Comparison of ENCODE assay signal across 27 mouse cellular contexts in the genomic region with DNA sequence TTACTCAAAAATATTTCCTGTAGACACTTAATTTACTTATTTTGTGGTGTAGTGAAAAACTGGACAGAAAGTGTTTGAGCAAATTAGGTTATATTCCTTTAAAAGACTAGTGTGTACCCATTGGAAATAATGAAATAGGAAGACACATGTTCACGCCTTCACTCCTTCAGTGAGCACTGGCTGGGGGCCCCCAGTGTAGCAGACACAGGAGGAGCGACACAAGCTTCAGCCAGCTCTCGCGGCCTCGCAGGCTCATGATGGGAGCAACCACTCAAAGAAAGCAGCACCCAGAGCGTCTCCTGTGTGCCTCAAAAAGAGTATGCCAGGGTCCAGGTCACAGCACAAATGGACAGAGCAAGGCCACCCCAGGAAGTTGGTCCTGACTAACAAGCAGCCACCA. TPM values are rescaled to one million over a fixed set of nuclear protein-coding genes. Genes with fewer than 3 reads are reported as not detected.
DNase-seq lines count a peak whose midpoint lies in the region; ATAC-seq and TF ChIP-seq lines count a peak whose summit lies in the region.
"Had no signal": no experiment of that assay in that cellular context is flagged by ENCODE, and none has a peak within 500 bp of the region (broad histone marks: within the 10 kb centered on the region; RNA-seq: fewer than 3 reads in every experiment).

No protein-coding gene starts in this region.

- H3K4me3 ChIP-seq in cerebellum, adult 2 months (replicated peaks; ENCODE audit: insufficient read depth, low read depth, low read length), result no peak overlapping the region
- H3K4me3 ChIP-seq in hindbrain, embryonic 10.5 days, result no peak overlapping the region
- no peak overlapping the region for H3K4me3 ChIP-seq in hindbrain, embryonic 11.5 days (ENCODE audit: low read depth, low read length)
- no peak overlapping the region for H3K4me3 ChIP-seq in layer of hippocampus, adult 2 months
- no peak overlapping the region for H3K4me3 ChIP-seq in midbrain, embryonic 11.5 days (ENCODE audit: low read depth, low read length)
- no peak overlapping the region for H3K4me3 ChIP-seq in midbrain, embryonic 10.5 days
- H3K4me3 ChIP-seq: embryonic facial prominence, embryonic 13.5 days; embryonic facial prominence, embryonic 15.5 days; erythroblast, embryonic 14.5 days; forebrain, embryonic 12.5 days had no signal

- 0 out of 2 replicates have a peak overlapping the region, but pooled peaks have one; percentile 44 for H3K27ac ChIP-seq in cerebellum, adult 2 months (ENCODE audit: insufficient read depth, low read length)
- peak overlapping the region; percentile 31; the same call in 1 of the 2 replicates for H3K27ac ChIP-seq in hindbrain, embryonic 10.5 days
- H3K27ac ChIP-seq in hindbrain, embryonic 11.5 days (ENCODE audit: low read depth, low read length), result no peak overlapping the region
- H3K27ac ChIP-seq in layer of hippocampus, adult 2 months, result peak overlapping the region; percentile 61
- no peak overlapping the region for H3K27ac ChIP-seq in midbrain, embryonic 11.5 days (ENCODE audit: low read depth, low read length)
- H3K27ac ChIP-seq in midbrain, embryonic 10.5 days (replicated peaks), result no peak overlapping the region
- H3K27ac ChIP-seq: embryonic facial prominence, embryonic 13.5 days; embryonic facial prominence, embryonic 15.5 days; forebrain, embryonic 12.5 days had no signal

- no peak for TF ChIP-seq CTCF in cerebellum, adult 2 months (IDR thresholded peaks at IDR 0.05; ENCODE audit: borderline replicate concordance, insufficient read depth, low read depth, low read length)
- no peak for TF ChIP-seq CTCF in layer of hippocampus, adult 2 months (conservative IDR thresholded peaks at IDR 0.05)

- H3K27me3 ChIP-seq in cerebellum, adult 2 months (ENCODE audit: control insufficient read depth, insufficient read depth, low read length), result no peaks in the 10 kb centered on the region
- no peaks in the 10 kb centered on the region for H3K27me3 ChIP-seq in hindbrain, embryonic 10.5 days (ENCODE audit: insufficient read depth, poor library complexity, severe bottlenecking)
- H3K27me3 ChIP-seq in hindbrain, embryonic 11.5 days (ENCODE audit: control insufficient read depth, insufficient read depth, low read length), result no peaks in the 10 kb centered on the region
- no peaks in the 10 kb centered on the region for H3K27me3 ChIP-seq in midbrain, embryonic 11.5 days (ENCODE audit: control insufficient read depth, insufficient read depth, low read length)
- H3K27me3 ChIP-seq in midbrain, embryonic 10.5 days (ENCODE audit: low read depth, poor library complexity, severe bottlenecking), result no peaks in the 10 kb centered on the region
- H3K27me3 ChIP-seq: embryonic facial prominence, embryonic 13.5 days; embryonic facial prominence, embryonic 15.5 days; forebrain, embryonic 12.5 days had no signal

- no peak overlapping the region for H3K4me2 ChIP-seq in hindbrain, embryonic 11.5 days (replicated peaks; ENCODE audit: low read depth, low read length)
- H3K4me2 ChIP-seq in midbrain, embryonic 11.5 days, result no peak overlapping the region
- H3K4me2 ChIP-seq: embryonic facial prominence, embryonic 13.5 days; embryonic facial prominence, embryonic 15.5 days; forebrain, embryonic 12.5 days had no signal

- H3K36me3 ChIP-seq in hindbrain, embryonic 10.5 days, result no peaks in the 10 kb centered on the region
- H3K36me3 ChIP-seq in hindbrain, embryonic 11.5 days (ENCODE audit: control insufficient read depth, insufficient read depth, low read length), result no peaks in the 10 kb centered on the region
- no peaks in the 10 kb centered on the region for H3K36me3 ChIP-seq in midbrain, embryonic 11.5 days (ENCODE audit: control insufficient read depth, insufficient read depth, low read length)
- peaks cover 5% of the 10 kb centered on the region; the same call in 1 of the 2 replicates for H3K36me3 ChIP-seq in midbrain, embryonic 10.5 days
- H3K36me3 ChIP-seq: embryonic facial prominence, embryonic 13.5 days; embryonic facial prominence, embryonic 15.5 days; forebrain, embryonic 12.5 days had no signal

- H3K9me3 ChIP-seq in hindbrain, embryonic 10.5 days, result no peaks in the 10 kb centered on the region
- H3K9me3 ChIP-seq in hindbrain, embryonic 11.5 days (ENCODE audit: control insufficient read depth, low read length), result no peaks in the 10 kb centered on the region
- H3K9me3 ChIP-seq in midbrain, embryonic 11.5 days (ENCODE audit: control insufficient read depth, low read length), result no peaks in the 10 kb centered on the region
- no peaks in the 10 kb centered on the region for H3K9me3 ChIP-seq in midbrain, embryonic 10.5 days (replicated peaks)
- H3K9me3 ChIP-seq: embryonic facial prominence, embryonic 13.5 days; embryonic facial prominence, embryonic 15.5 days; forebrain, embryonic 12.5 days had no signal

- TF ChIP-seq POLR2A in cerebellum, adult 2 months (IDR thresholded peaks at IDR 0.05; ENCODE audit: borderline replicate concordance, insufficient read depth, low read length), result no peak

- no peak overlapping the region for H3K9ac ChIP-seq in hindbrain, embryonic 11.5 days (ENCODE audit: low read depth, low read length)
- no peak overlapping the region for H3K9ac ChIP-seq in midbrain, embryonic 11.5 days (ENCODE audit: low read length)
- H3K9ac ChIP-seq: embryonic facial prominence, embryonic 13.5 days; embryonic facial prominence, embryonic 15.5 days; forebrain, embryonic 12.5 days had no signal

- H3K4me1 ChIP-seq in cerebellum, adult 2 months (ENCODE audit: control insufficient read depth, insufficient read depth, low read length), result peaks cover 69% of the 10 kb centered on the region
- peaks cover 42% of the 10 kb centered on the region for H3K4me1 ChIP-seq in hindbrain, embryonic 10.5 days (replicated peaks)
- H3K4me1 ChIP-seq in hindbrain, embryonic 11.5 days (replicated peaks; ENCODE audit: control insufficient read depth, insufficient read depth, low read length), result peaks cover 5% of the 10 kb centered on the region
- H3K4me1 ChIP-seq in midbrain, embryonic 11.5 days (ENCODE audit: control insufficient read depth, insufficient read depth, low read length), result peaks cover 7% of the 10 kb centered on the region
- H3K4me1 ChIP-seq in midbrain, embryonic 10.5 days, result peaks cover 30% of the 10 kb centered on the region
- H3K4me1 ChIP-seq: embryonic facial prominence, embryonic 13.5 days; embryonic facial prominence, embryonic 15.5 days had no signal

- DNase-seq in cerebellum, adult 2 months, result no peak
- DNase-seq in cerebellum, adult 11-12 months, result no peak
- no peak for DNase-seq in hindbrain, embryonic 10.5 days (ENCODE audit: low spot score)
- no peak for DNase-seq in hindbrain, embryonic 11.5 days (ENCODE audit: low spot score)
- DNase-seq in layer of hippocampus, adult 2 months (ENCODE audit: low spot score in 2 of 2), result peak in 1 of 2 experiments; percentile 51
- no peak for DNase-seq in layer of hippocampus, adult 8-10 months (ENCODE audit: low spot score in 2 of 2)
- peak; percentile 33 for DNase-seq in midbrain, embryonic 11.5 days (ENCODE audit: low spot score, missing footprints)
- no peak for DNase-seq in midbrain, embryonic 10.5 days (ENCODE audit: low spot score)
- DNase-seq: adrenal gland, adult 2 months; adrenal gland, postnatal 10 days; adrenal gland, postnatal 25 days; cerebellum, adult 11 months; cerebellum, adult 8-10 months; cerebellum, adult 9-11 months; cerebellum, postnatal 14 days; cerebellum, postnatal 36 days; embryo, embryonic 11 days had no signal

- 26% methylated on average over 6 of the region's 6 CpGs for WGBS in cerebellum, adult 2 months
- WGBS in hindbrain, embryonic 10.5 days, result 87% methylated on average over 6 of the region's 6 CpGs
- WGBS in hindbrain, embryonic 11.5 days, result 85% methylated on average over 6 of the region's 6 CpGs
- WGBS in midbrain, embryonic 11.5 days, result 83% methylated on average over 6 of the region's 6 CpGs
- 87% methylated on average over 6 of the region's 6 CpGs for WGBS in midbrain, embryonic 10.5 days

- no peak for ATAC-seq in hindbrain, embryonic 11.5 days (ENCODE audit: low FRiP score)
- ATAC-seq in midbrain, embryonic 11.5 days (ENCODE audit: low FRiP score), result no peak
- ATAC-seq: forebrain, embryonic 14.5 days; forebrain, embryonic 16.5 days had no signal

RNA-seq across cellular contexts. Expression of a gene that starts 21.2 kb away (rescaled TPM):
- 889 and 932 TPM in 2 replicates for polyA plus RNA-seq in cerebellum, adult 2 months (2012; rRNA removed)
- polyA plus RNA-seq in hindbrain, embryonic 10.5 days (2016; fragmentation: Nextera tagmentation; extraction: Ambion mirVana), result 40.1 and 63.3 TPM in 2 replicates
- polyA plus RNA-seq in hindbrain, embryonic 11.5 days (2014; fragmentation: Nextera tagmentation; extraction: Ambion mirVana), result 62.8 and 64.7 TPM in 2 replicates
- total RNA-seq in layer of hippocampus, adult 2 months (2021), result 100 to 1,000 TPM; 550 to 603 TPM
- total RNA-seq in layer of hippocampus, adult 8-10 months (2022), result 100 to 1,000 TPM; 583 to 634 (median 610) TPM
- 51.4 and 53.8 TPM in 2 replicates for polyA plus RNA-seq in midbrain, embryonic 11.5 days (2014; fragmentation: Nextera tagmentation; extraction: Ambion mirVana)
- polyA plus RNA-seq in midbrain, embryonic 10.5 days (2016; fragmentation: Nextera tagmentation; extraction: Ambion mirVana), result 31.4 and 45.6 TPM in 2 replicates

RNA-seq across cellular contexts. Expression of a gene that starts 41.6 kb away (rescaled TPM):
- polyA plus RNA-seq in cerebellum, adult 2 months (2012; rRNA removed), result 0.70 and 1.7 TPM in 2 replicates
- 1.1 and 1.2 TPM in 2 replicates for polyA plus RNA-seq in hindbrain, embryonic 10.5 days (2016; fragmentation: Nextera tagmentation; extraction: Ambion mirVana)
- 0.80 and 0.98 TPM in 2 replicates for polyA plus RNA-seq in hindbrain, embryonic 11.5 days (2014; fragmentation: Nextera tagmentation; extraction: Ambion mirVana)
- total RNA-seq in layer of hippocampus, adult 2 months (2021), result 1 to 10 TPM in 1 of 2 experiments, not detected in 1; 2.0 TPM
- total RNA-seq in layer of hippocampus, adult 8-10 months (2022), result 1 to 10 TPM in 3 of 4 experiments, under 1 TPM in 1; 0.66 to 1.9 (median 1.2) TPM
- 0.08 and 0.28 TPM in 2 replicates for polyA plus RNA-seq in midbrain, embryonic 11.5 days (2014; fragmentation: Nextera tagmentation; extraction: Ambion mirVana)
- 0.90 and 1.2 TPM in 2 replicates for polyA plus RNA-seq in midbrain, embryonic 10.5 days (2016; fragmentation: Nextera tagmentation; extraction: Ambion mirVana)
- total RNA-seq: adrenal gland, adult 2 months; adrenal gland, postnatal 10 days; adrenal gland, postnatal 25 days; adrenal gland, postnatal 4 days; common myeloid progenitor, adult 5-6 weeks; ES-E14 had no signal
- polyA plus RNA-seq: adrenal gland, adult 2 months; embryonic facial prominence, embryonic 11.5 days; erythroblast, embryonic 14.5 days had no signal

RNA-seq across cellular contexts. Expression of a gene that starts 50.1 kb away (rescaled TPM):
- polyA plus RNA-seq in cerebellum, adult 2 months (2012; rRNA removed), result 23.9 and 24.5 TPM in 2 replicates
- polyA plus RNA-seq in hindbrain, embryonic 10.5 days (2016; fragmentation: Nextera tagmentation; extraction: Ambion mirVana), result 34.3 and 36.1 TPM in 2 replicates
- 11.6 and 13.1 TPM in 2 replicates for polyA plus RNA-seq in hindbrain, embryonic 11.5 days (2014; fragmentation: Nextera tagmentation; extraction: Ambion mirVana)
- total RNA-seq in layer of hippocampus, adult 2 months (2021), result 10 to 100 TPM; 14.5 to 14.9 TPM
- total RNA-seq in layer of hippocampus, adult 8-10 months (2022), result 10 to 100 TPM; 21.8 to 39.3 (median 32.1) TPM
- polyA plus RNA-seq in midbrain, embryonic 11.5 days (2014; fragmentation: Nextera tagmentation; extraction: Ambion mirVana), result 10.3 and 10.6 TPM in 2 replicates
- 23.5 and 25.5 TPM in 2 replicates for polyA plus RNA-seq in midbrain, embryonic 10.5 days (2016; fragmentation: Nextera tagmentation; extraction: Ambion mirVana)

RNA-seq across cellular contexts. Expression of a gene that starts 50.2 kb away (rescaled TPM):
- 7.4 and 8.5 TPM in 2 replicates for polyA plus RNA-seq in cerebellum, adult 2 months (2012; rRNA removed)
- polyA plus RNA-seq in hindbrain, embryonic 10.5 days (2016; fragmentation: Nextera tagmentation; extraction: Ambion mirVana), result 5.7 and 7.2 TPM in 2 replicates
- polyA plus RNA-seq in hindbrain, embryonic 11.5 days (2014; fragmentation: Nextera tagmentation; extraction: Ambion mirVana), result 4.2 and 4.3 TPM in 2 replicates
- total RNA-seq in layer of hippocampus, adult 2 months (2021), result 1 to 10 TPM; 5.9 to 6.4 TPM
- 1 to 10 TPM; 4.5 to 7.0 (median 5.8) TPM for total RNA-seq in layer of hippocampus, adult 8-10 months (2022)
- 3.2 and 3.9 TPM in 2 replicates for polyA plus RNA-seq in midbrain, embryonic 11.5 days (2014; fragmentation: Nextera tagmentation; extraction: Ambion mirVana)
- polyA plus RNA-seq in midbrain, embryonic 10.5 days (2016; fragmentation: Nextera tagmentation; extraction: Ambion mirVana), result 5.2 TPM in 2 replicates
- polyA plus RNA-seq: erythroblast, embryonic 14.5 days had no signal

RNA-seq across cellular contexts. Expression of a gene that starts 50.4 kb away (rescaled TPM):
- polyA plus RNA-seq in cerebellum, adult 2 months (2012; rRNA removed), result 2.0 and 2.6 TPM in 2 replicates
- 0.31 and 0.73 TPM in 2 replicates for polyA plus RNA-seq in hindbrain, embryonic 10.5 days (2016; fragmentation: Nextera tagmentation; extraction: Ambion mirVana)
- polyA plus RNA-seq in hindbrain, embryonic 11.5 days (2014; fragmentation: Nextera tagmentation; extraction: Ambion mirVana), result 0.22 and 0.34 TPM in 2 replicates
- total RNA-seq in layer of hippocampus, adult 2 months (2021), result under 1 TPM; 0.69 to 0.82 TPM
- 1 to 10 TPM in 2 of 4 experiments, under 1 TPM in 2; 0.52 to 1.6 (median 1.1) TPM for total RNA-seq in layer of hippocampus, adult 8-10 months (2022)
- polyA plus RNA-seq in midbrain, embryonic 11.5 days (2014; fragmentation: Nextera tagmentation; extraction: Ambion mirVana), result 0.26 and 0.30 TPM in 2 replicates
- 0.31 TPM in 2 replicates for polyA plus RNA-seq in midbrain, embryonic 10.5 days (2016; fragmentation: Nextera tagmentation; extraction: Ambion mirVana)
- total RNA-seq: common myeloid progenitor, adult 5-6 weeks had no signal
- polyA plus RNA-seq: embryonic facial prominence, embryonic 11.5 days; erythroblast, embryonic 14.5 days had no signal

Comparison
In these comparisons a context has a peak if more than half of its experiments do, and no peak if none do; other contexts are left out.
1. H3K27ac ChIP-seq: peak in cerebellum, adult 2 months (single experiment), hindbrain, embryonic 10.5 days (single experiment) and layer of hippocampus, adult 2 months (single experiment); none in hindbrain, embryonic 11.5 days (single experiment), midbrain, embryonic 11.5 days (single experiment) and midbrain, embryonic 10.5 days (single experiment).
2. RNA of a gene that starts 21.2 kb away (polyA plus RNA-seq): 889 to 932 TPM in cerebellum, adult 2 months; 62.8 to 64.7 TPM in hindbrain, embryonic 11.5 days, 40.1 to 63.3 TPM in hindbrain, embryonic 10.5 days, 51.4 to 53.8 TPM in midbrain, embryonic 11.5 days and 31.4 to 45.6 TPM in midbrain, embryonic 10.5 days; every median in the first group is over 10 times any median in the second.